Mouse (Mus musculus) megakaryocyte, embryonic 14.5 days (primary cell): ENCODE results near the gene March6.

Source experiments
- FLI1 ChIP-seq: IDR thresholded peaks from 2 replicates; pipeline ENCODE4 v1.6.1; 2012; ENCODE audit warnings: low read length, inconsistent platforms, mixed read lengths
- GATA1 ChIP-seq: IDR thresholded peaks from 3 replicates; pipeline ENCODE4 v1.6.1; 2012; ENCODE audit warnings: mixed read lengths, low read length, inconsistent platforms, borderline replicate concordance

GRCm38 (mm10) chr15:31427390-31427789, 103.5 kb downstream of the March6 start:
- TF ChIP-seq GATA1 (no peak), FLI1 (no peak)
